Mouse (Mus musculus) brain, embryonic 14.5 days (tissue): Measurements from ENCODE around the gene Gm6614.

Experiments
- CTCF ChIP-seq: fragments of 200-500 bp; IDR thresholded peaks from 2 replicates; pipeline ENCODE4 v1.5.1; 2012; ENCODE audit warnings: inconsistent platforms, mild to moderate bottlenecking, moderate library complexity, borderline replicate concordance; ENCODE audit not compliant: insufficient read depth, insufficient read length; ENCODE audit errors: extremely low read depth
- POLR2A ChIP-seq: fragments of 200-500 bp; IDR thresholded peaks from 2 replicates; pipeline ENCODE4 v1.6.1; 2012; ENCODE audit warnings: mild to moderate bottlenecking, inconsistent platforms, borderline replicate concordance; ENCODE audit not compliant: poor library complexity, insufficient read depth, insufficient read length, severe bottlenecking; ENCODE audit errors: extremely low read depth

- TF ChIP-seq CTCF (no peak), POLR2A (no peak)
Observed at GRCm38 (mm10) chr6:142021671-142022070, 10.5 kb upstream of the Gm6614 start.
